Mouse (Mus musculus): ENCODE measurements around the gene Hipk2.
A peak's percentile ranks its signal among the peaks of the same experiment; 100 is the strongest.

Gene Hipk2

GRCm38 (mm10) chr6:38876071-38876911 lies at the start of gene Hipk2:
Hipk2 (minus strand) TSS chr6:38876165.
- peak; percentile 81 for DNase-seq (ENCODE audit: low spot score)

GRCm38 (mm10) chr6:38925719-38926118 lies 49.8 kb upstream of the Hipk2 start:
- DNase-seq (ENCODE audit: low spot score): no peak

GRCm38 (mm10) chr6:38923870-38924817 lies 48.2 kb upstream of the Hipk2 start:
- no peak for DNase-seq (ENCODE audit: low spot score)

- no peak for DNase-seq (ENCODE audit: low spot score)
Measured at GRCm38 (mm10) chr6:38923450-38923849, 47.5 kb upstream of the Hipk2 start.

DNA sequence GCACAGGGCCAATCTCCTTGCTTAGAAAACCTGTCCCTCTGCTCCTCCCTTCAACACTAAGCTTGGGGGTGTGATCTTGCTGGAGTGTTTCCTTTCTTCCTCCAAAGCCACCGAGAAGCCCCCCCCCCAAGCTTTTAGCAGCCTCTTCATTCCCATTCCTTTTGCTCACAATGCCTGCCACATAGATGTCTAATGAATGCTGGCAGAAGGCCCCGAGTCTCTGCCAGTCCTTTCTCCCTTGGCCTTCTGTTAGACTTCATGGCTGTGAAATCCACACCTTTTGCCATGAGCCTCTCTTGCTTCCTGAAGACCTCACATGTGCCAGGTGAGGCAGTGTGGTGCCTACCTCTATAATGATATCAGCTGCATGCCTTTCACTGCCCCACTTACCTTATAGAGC lies 46.6 kb upstream of the Hipk2 start:
- DNase-seq (ENCODE audit: low spot score): no peak

DNA sequence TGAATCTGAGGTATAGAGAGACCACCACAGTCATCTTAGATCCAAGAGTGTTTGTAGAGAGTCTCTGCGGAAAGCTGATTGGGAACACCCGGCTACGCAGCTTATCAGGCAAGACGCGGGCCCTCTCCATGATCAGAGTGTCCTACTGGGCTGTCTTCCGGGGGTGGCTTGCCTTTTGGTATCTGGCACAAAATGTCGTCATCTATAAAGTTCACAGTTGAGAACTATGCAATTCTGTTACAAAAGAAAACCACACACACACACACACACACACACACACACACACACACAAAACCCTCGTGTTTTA lies 45.8 kb upstream of the Hipk2 start:
- no peak for DNase-seq (ENCODE audit: low spot score)

GRCm38 (mm10) chr6:38921095-38921809 lies 45.3 kb upstream of the Hipk2 start:
- DNase-seq (ENCODE audit: low spot score): no peak

DNA sequence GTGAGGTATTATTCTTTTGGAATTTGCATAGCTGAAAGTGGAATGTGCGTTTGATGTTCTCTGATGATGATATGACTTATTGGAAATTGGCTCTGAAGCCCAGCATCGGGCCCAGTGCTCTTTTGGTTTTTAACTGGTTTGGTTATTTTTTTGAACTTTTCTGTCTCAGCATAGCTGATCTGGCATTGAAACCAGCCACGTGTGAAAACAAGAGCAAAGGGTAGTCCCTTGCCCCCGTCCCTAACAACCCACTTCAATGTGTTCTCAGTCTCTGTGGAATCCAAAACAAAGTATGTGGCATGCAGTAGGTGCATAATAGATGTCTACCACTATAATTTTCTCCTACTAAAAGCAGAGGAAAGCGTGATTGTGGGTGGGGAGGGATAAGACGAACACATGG lies 44.2 kb upstream of the Hipk2 start:
- DNase-seq (ENCODE audit: low spot score): no peak

- DNase-seq (ENCODE audit: low spot score): no peak
Measured at GRCm38 (mm10) chr6:38919135-38919740, 43.3 kb upstream of the Hipk2 start.

DNA sequence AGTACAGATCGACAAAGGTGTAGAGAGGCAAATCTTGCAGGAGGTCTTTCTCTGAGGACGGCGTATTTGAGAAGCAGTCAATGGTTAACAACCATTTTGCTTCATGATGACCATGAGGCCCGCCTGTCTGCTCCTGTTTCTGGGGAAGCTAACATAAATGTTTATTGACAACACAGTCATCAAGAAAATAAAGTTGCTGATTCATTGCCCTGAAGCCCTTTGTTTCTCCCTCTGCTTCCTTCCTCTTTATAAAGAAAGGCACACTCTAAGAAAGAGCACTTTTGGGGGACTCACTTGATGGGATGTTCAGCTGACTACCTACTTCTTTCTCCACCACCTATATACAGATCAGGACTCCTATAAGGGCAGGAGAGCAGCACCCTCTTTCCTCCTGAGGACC lies 42.8 kb upstream of the Hipk2 start:
- DNase-seq (ENCODE audit: low spot score): no peak

DNA sequence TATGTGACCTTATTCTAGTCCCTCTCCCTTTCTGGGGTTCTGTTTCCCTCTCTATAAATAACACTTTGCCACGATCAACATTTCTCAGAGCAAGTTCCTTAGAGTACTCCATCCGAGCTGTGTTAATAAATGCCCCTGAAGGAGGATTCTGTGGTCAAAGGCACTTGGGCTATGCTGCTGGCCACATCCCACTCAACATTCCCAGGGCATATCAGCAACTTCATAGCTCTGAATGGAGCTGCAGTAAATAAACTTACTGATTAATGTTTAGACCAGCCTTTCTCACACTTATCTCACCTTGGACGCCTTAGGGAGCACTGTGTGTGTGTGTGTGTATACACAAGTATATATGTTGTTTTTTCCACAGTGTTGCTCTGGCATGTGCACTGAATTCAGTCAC lies 41.5 kb upstream of the Hipk2 start:
- no peak for DNase-seq (ENCODE audit: low spot score)

- no peak for DNase-seq (ENCODE audit: low spot score)
Measured at GRCm38 (mm10) chr6:38916571-38916970, 40.6 kb upstream of the Hipk2 start.

- no peak for DNase-seq (ENCODE audit: low spot score)
Measured at GRCm38 (mm10) chr6:38915776-38916175, 39.8 kb upstream of the Hipk2 start.

DNA sequence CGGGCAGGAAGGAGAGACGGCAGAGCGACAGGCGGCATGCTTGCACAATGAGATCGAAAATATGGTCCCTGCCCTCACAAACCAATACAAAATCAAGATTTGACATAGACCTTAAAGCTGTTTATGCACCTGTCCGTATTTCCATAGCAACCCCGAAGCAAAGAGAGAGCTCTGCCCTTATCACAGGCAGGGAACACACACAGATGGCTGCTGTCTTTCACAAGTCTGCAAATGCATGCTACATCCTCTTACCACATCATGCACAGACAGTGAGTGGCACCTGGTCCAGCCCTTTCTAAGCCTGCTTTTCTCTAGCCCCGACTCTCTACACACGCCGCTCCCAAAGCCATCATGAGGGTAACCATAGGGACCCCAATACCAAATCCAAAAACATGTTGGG lies 38.2 kb upstream of the Hipk2 start:
- no peak for DNase-seq (ENCODE audit: low spot score)

GRCm38 (mm10) chr6:38913386-38914042 lies 37.5 kb upstream of the Hipk2 start:
- DNase-seq (ENCODE audit: low spot score): no peak

DNA sequence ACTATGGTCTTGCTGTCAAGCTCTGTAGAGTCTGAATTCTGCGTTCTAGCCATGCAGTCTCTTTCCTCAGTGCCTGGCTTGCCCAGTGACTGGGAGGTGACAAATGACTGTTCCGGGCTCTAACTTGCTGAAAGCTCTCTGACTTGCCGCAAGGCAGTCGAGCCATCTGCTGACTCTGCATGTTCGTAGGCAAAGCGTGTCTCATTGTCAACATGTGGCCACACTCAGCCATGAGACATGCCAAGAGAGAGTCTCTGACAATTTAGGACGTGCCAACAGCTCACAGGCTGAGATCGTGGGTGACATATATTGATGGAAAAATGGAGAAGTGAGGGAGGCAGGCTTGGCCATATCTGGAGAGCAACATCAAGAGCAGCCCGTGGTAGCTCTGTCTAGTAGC lies 36.9 kb upstream of the Hipk2 start:
- no peak for DNase-seq (ENCODE audit: low spot score)

DNA sequence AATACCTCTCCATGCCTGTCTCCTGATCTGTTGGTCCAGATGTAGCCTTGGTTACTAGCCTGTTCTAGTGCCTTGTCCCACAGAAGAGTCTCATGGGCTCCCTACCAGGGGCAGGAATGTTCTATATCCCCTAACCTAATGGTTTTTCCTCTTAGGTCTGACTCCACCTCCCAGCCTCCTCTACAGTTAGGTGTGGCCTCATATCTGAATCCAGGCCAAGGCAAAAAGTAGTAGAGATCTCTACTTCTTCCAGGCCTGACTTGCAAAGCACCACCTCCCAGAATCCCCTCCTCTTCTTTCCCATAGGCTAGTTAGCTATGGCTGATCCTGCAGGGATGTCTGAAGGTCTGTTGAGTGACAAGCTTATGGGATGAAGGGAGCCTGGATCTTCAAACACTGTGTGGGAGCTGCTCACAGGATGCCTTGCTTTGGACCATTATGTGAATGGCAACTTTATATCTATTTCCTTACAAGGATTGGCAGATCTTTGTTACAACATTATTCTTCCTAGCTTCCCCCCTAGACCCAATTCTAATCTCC lies 36.2 kb upstream of the Hipk2 start:
- no peak for DNase-seq (ENCODE audit: low spot score)

DNA sequence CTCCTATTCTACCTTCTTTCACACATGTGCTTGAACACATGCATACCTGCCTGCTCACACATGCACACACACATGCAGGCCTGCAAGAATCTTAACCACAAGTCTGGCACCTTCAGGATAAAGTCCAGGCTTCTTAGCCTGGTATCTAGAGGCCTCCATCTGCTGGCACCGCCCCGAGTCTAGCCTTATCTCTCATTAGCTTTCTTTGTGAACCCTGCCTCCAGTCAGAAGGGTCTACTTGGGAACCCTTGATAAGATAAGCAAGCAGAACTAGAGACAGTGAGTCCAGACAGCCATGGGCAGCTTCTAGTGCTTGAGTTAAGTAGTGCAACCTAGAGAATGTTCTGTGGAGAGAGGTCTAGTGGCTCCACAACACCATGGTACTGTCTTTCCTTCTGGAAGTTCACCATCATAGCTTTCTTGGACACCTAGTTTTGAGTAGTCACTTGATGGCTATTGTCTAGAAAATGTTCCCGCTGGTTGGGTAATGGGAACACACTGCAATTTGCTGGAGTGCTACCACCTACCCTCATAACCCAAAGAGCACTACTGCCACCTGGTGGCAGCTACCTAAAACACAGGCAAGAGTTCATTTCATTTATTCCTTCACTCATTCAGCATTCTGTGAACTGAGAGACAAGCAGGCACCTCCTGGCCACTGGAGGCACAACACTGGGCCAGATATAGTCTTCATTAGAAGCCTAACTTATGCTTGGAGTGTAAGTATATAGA lies 35.0 kb upstream of the Hipk2 start:
- DNase-seq (ENCODE audit: low spot score): peak; percentile 48

DNA sequence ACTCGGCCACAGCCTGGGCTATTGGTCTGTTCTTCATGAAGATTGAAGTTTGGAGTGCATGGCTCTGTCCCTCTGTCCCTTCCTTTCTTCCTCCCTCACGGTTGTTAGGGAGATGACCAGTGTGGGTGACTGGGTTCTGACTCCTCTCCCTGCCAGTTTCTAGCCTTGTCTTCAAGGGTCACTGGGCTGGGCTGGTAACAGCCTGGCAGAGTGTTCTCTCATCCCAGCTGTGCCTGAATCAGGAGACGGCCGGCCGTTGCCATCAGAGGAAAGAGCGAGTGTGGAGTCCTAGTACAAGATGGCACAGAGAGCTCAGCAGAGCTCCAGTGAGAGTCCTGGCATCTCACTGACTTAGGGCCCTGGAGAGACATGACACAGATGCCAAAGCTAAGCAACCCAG lies 32.4 kb upstream of the Hipk2 start:
- no peak for DNase-seq (ENCODE audit: low spot score)

DNA sequence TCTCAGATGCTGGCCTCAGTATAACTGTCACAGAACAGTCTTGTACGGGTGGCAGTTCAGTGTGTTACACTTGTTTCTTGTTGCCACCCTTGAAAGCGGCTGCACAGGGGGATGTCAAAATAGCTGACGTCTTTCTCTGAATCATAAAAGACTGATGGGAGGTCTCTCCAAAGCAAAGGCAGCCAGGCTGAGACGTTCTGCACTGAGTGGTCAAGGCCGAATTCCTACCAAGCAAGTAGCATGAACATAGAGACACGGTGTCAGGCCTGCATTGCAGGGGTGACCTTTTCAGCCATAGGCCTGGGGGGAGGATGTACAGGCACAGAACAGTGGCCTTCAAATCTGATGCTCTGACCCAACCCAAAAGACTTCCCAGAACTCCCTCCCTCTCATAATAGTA lies 30.0 kb upstream of the Hipk2 start:
- DNase-seq (ENCODE audit: low spot score): no peak

All from ovary, adult 18-20 months (tissue).